Mouse (Mus musculus) activated CD4-positive, CD25-positive, alpha-beta regulatory T cell, adult 4 months (primary cell): ENCODE measurements around the gene Ifrd2. TPM values are rescaled to one million over a fixed set of nuclear protein-coding genes. Genes with fewer than 3 reads are reported as not detected.
A peak's percentile ranks its signal among the peaks of the same experiment; 100 is the strongest.

Experiments used
- ATAC-seq: one replicate; pipeline ENCODE4 v1.8.0; 2017
- polyA plus RNA-seq, 2 experiments: library from polyadenylated mRNA; unstranded; fragments of 100-300 nt; shearing (Covaris generic); gene quantifications; one replicate each; pipeline ENCODE4 v1.2.1; 2017

The Ifrd2 gene
- polyA plus RNA-seq, 2 experiments from 2014 or later: 28.7 to 33.8 TPM

- ATAC-seq: no peak
Observed at GRCm38 (mm10) chr9:107625351-107626128, 38.1 kb downstream of the Ifrd2 start.

DNA sequence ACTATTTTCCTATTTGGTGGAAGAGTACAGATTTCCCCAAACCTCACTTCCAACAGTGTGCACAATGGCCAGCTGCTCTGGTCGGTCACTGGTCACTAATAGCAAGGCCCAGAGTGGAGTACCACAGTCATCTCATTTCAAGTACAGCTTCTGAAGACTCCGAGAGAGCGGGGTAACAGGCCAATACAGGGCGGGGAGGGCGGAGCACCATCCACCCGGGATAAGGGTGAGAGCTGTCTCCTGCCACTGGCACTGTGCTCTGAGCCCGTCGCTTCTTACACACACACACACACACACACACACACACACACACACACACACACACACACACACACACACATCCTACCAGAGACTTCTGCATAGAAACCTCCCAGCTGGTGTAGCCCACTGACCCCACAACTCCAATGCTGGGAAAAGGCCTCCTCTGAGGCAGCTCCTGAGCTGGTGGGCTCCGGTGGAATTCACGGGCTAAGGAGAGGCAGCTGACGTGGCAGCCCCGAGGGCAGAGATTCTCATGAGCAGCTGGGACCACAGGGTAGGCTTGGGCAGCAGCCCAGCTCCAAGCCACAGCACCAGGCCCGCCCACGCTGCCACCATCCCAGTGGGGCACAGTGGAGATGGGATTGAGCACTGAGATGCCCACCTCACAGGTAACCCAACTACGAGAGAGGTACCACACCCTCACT is 38.9 kb downstream of the Ifrd2 start:
- ATAC-seq: no peak

GRCm38 (mm10) chr9:107626844-107627277 is 39.4 kb downstream of the Ifrd2 start:
- ATAC-seq: no peak

DNA sequence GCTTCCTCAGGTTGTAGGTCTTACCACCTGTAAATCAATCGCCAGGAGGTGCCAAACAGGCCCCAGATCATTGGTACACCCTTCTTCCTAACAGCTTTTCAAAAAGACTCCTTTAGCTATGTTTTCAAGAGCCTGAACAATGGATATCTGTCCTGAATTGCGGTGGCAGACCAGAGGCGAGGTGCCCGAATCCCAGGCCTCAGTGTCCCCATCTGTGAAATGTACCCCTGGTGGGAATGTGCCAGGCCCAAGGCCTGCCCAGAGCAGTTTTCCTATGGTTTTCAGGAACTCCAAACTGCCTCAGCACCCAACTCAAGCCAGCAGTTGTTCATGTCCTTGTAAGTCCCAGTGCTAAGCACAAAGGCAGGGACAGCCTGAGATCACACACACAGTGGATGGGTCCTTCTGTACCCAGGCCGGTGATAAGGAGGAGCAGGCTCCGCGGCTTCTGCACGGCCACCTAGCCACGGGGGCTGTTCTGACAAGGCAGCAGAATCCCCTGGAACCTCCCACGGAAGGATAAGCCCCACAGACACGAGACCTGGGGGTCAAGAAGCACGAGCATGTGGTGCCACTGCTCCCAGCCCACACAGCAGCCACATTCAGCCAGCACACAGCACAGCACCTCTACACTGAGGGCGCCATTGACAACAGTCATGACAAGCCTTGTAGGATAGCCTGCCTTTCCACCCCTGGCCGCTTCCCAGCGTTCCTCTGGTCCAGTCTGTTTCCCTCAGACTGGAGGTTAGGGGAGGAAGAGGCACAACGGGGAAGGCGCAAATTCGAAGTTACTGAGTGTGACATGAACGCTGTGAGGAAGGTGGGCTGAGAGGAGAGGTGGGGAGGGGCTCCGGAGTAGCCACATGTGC is 40.2 kb downstream of the Ifrd2 start:
- no peak for ATAC-seq

GRCm38 (mm10) chr9:107628721-107629410 is 41.4 kb downstream of the Ifrd2 start:
- ATAC-seq: no peak

GRCm38 (mm10) chr9:107629411-107629730 is 41.9 kb downstream of the Ifrd2 start:
- no peak for ATAC-seq

DNA sequence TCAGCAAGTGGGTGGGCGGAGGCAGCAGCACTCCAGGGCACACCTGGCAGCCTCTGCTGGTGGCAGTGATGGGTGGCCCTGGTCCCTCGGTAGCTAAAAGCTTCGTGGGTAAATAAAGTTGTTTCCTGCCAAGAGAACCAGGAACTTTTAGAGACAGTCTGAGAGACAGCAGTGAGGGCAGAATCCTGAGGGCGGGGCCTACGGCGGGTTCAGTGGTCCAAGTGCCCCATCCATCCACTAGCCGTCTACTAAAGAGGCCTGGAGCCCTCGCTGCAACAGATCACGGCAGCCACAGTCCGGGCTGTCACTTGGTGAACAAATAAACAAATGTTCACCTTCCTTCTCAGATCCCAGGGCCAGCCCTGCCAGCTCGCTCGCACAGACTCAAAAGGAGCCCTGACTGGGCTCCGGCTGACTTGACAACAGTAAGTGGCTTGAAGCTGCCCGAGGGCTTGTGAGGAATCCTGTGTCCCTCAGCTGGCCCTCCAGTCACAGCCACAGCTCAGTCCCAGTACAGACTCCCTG is 42.5 kb downstream of the Ifrd2 start:
- ATAC-seq: peak; percentile 18

GRCm38 (mm10) chr9:107630576-107630975 is 43.1 kb downstream of the Ifrd2 start:
- ATAC-seq: no peak

DNA sequence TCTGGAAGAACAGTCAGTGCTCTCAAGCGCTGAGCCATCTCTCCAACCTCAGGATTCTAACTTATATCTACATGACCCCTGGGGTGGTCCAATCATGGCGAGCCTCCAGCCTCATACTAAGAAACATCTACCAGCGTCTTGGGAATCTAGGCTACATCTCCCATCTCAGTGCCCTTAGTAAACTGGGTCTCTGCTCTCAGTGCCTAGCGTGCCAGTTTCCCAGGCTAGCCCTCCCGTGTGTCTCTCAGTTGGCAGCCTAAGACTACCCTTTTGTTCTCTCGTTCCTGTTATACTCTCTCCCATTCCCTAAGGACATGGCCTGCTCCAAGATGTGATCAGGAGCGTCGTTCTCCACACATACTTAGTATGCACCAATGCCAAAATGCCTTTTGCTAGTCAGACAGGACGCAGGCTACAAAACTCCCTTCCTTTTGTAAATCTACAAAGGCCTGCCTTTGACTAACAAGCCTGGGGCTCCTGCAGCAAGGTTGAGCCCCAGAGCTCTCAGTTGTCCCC is 43.9 kb downstream of the Ifrd2 start:
- ATAC-seq: no peak

DNA sequence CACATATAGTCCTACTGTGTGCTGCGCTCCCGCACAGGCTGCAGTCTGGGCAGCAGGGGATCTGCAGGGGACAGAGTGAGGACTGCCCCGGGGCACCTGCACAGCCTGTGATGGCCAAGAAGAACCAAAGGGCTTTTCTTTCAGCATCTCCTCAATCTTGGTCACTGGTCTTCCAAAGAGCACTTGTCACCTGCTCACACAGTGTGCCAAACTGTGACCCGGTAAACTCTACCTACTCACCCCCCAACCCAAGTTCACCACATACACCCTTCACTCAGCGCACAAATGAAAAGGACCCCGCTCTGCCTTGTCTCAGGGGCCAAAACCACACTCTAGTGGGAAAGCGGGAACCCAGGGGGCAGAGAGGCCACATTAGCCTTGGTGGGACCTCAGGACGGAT is 44.4 kb downstream of the Ifrd2 start:
- no peak for ATAC-seq

DNA sequence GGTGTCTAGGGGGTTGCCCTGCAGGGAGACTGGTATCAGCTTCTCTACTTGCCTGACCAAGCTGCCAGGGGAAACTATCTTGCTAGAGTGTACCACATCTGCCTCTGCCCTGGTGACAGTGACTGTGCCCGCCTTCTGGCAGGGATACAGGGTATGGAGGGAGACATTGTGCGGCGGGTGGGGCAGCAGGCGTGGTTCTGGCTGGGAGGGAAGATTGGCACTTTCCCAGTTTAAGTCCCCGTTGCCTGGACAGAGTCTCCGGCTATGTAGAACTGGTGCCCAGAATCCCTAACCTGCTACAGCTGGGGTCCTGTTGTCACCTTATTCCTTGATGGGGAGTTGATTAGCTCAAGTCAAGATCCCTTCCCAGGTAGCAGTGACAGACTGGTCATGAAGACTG is 45.0 kb downstream of the Ifrd2 start:
- no peak for ATAC-seq

- peak; percentile 69 for ATAC-seq
Observed at GRCm38 (mm10) chr9:107633091-107633660, 45.7 kb downstream of the Ifrd2 start.

DNA sequence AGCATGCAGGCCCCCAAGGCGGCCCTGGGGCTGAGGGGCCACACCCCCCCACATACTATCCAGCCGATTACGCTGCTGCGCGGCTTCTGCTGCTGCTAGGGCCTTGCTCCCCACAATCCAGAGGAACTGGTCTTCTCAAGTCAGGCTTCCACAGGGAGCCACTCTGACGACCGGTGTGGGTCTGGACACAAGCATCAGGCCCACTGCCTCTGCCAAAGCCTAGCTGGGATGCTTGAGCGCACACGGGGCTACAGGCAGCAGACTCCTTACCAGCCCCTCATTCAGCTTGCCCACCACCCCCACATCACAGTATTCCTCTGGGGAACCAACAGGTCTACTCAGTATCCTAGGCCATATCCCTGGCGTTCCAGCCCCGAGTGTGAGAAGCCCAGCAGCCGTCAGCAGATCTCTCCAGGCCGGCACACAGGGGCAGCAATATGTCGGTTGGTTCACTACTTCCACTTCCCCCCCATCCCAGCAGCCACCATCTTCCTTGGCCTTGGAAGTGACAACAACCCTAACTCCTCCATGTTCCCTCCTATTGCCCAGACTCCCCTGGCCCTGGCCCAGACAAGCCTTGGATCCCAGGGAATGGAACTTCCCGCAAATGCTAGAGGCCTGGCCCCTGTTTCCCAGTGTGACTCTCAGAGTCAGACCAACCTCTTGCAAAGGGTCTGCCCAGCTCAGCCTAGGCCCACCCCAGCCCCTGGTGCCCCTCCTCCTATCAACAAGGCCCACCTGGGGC is 46.4 kb downstream of the Ifrd2 start:
- no peak for ATAC-seq

DNA sequence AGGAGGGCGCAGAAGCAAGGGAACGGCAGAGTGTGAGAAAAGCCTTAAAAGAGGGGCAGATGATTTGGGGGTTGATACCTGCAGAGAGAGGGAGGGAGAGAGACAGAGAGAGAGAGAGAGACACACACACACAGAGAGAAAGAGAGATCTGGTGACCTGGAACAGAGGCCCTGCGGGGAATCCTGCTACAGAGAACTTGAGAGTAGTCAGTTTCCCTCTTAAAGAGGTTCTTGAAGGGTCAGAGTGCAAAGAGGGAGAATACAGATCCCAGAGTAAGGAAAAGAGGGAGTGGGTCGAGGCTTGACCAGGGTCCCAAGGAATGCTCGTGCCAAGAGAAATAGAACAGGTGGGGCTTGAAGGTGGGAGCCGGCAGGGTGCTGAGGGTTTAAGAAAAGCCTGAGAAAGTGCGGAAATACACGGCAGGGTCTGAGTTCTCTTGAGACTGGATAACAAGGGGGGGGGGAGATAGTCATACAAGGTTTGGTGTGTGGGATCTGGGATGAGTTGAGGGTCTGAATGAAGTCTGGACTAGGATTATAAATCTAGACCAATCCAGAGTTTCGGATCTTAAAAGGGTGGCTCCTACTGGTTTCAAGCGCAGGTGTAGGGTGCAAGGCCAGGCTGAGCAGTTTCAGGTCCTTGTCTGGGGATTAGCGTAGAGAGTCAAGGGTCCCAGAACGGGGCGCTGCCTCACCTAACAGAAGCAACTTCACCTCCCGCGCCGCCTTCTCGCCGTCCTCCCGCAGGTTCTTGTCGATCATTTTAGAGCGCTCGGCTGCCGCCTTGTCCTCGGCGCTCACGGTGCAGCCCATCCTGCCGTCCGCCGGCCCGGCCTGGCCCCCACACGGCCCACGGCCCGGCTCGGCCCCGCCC is 47.2 kb downstream of the Ifrd2 start:
- no peak for ATAC-seq

DNA sequence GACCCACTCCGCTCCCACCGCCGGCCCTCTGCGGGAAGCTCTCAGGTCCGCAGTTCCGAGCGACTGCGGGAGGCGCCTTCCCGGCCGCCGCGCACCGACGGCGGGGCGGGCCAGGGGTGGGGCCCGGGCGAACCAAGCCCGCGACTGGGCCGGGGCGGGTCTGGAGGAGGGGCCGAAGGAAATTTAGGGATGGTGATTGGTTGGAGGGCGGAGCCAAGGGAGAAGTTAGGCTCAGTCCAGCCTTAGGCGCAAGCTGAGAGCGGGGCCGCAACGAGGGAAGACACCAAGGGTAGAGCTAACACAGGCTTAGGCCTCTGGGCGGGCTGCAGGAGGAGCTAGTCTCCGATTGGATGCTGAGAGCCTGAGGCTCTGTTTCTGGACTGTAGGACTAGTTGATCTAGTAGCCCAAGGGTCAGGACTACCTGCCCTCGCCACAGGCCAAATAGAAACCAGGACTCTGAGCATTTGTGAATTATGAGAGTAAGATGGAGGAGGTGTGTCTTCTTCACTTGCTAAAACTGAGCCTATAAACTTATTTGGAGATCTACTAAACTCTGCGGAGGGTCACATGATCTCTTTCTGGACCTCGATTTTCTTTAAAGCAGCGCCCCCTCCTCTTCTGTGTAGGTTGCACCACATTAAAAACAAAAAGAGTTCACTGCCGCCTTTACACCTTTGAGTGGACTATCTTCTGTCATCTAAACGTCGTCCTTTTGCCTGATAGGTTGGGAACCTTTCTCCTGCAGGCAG is 48.0 kb downstream of the Ifrd2 start, which contains the start of gene Gnai2:
Gnai2 (minus strand) TSS at position 89 of the 750 bp plus-strand sequence.
- ATAC-seq: peak; percentile 79

- no peak for ATAC-seq
Observed at GRCm38 (mm10) chr9:107637070-107637469, 49.6 kb downstream of the Ifrd2 start.

- ATAC-seq: no peak
Observed at GRCm38 (mm10) chr9:107640257-107640772, 52.9 kb downstream of the Ifrd2 start.

- ATAC-seq: no peak
Observed at GRCm38 (mm10) chr9:107641666-107642065, 54.2 kb downstream of the Ifrd2 start.
